Mouse (Mus musculus) frontal cortex, postnatal 10 days (tissue): ENCODE data around the gene Vamp2.

ENCODE experiments used
- DNase-seq, 2 experiments: peaks; one replicate each; pipeline ENCODE4 v3.0.0; 2022; ENCODE audit warnings: low spot score in 2 of 2, mixed read lengths in 1 of 2

The Vamp2 gene

DNA sequence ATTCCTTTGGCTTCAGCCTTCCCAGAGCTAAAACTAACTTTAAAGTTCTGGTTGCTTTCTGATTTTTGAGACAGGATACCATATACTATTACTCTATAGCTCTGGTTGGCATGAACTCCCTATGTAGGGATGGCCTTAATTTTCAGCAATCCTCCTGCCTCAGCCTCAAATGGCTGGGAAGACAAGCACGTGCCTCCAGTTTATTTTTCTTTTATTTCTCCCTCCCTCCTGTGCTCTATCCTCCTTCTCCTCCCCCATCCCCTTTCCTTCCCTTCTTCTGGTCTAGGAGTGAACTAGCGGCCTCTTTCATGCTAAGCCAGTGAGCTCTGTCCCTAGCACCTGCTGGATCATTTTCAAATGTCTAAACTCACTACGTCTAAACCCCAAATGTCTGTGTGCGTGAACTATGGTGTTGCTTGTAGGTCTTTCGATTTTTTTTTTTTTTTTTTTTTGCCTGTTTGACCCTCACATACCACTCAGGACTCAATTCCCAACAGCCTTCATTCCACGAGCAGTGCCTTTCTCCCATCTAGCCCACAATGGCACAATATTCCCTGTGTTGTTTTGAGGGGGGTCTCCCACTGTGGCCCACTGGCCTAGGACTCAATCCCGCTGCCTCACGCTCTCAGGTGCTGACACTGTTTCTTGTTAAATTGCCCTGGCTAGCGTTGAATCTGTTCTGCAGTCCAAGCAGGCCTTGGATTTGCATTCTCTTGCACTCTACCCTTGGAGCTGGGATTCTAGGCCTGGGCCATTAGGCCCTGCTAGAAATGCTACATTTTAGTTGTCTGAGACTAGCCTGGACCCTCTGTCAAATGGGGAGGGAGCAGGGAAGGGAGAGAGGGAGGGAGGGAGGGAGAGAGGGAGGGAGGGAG is 23.8 kb upstream of the Vamp2 start:
- DNase-seq = no peak

DNA sequence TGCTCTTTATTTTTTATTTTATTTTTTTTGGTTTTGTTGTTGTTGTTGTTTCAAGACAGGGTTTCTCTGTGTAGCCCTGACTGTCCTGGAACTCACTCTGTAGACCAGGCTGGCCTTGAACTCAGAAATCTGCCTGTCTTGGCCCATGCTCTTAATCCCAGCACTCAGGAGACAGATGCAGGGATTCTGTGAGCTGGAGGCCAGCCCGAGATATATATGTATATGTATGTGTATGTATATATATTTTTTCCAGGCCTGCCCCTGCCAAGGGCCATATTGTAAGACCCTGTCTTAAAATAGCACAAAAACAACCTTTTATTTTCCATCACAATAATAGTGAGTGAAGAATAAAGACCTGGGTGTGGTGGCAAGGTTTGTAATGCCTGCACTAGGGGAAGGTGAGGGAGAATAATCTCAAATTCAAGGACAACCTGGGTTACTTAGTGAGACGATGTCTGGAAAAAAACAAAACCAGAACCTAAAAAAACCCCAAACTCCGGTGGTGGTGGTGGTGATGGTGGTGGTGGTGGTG is 22.8 kb upstream of the Vamp2 start:
- no peak for DNase-seq

DNA sequence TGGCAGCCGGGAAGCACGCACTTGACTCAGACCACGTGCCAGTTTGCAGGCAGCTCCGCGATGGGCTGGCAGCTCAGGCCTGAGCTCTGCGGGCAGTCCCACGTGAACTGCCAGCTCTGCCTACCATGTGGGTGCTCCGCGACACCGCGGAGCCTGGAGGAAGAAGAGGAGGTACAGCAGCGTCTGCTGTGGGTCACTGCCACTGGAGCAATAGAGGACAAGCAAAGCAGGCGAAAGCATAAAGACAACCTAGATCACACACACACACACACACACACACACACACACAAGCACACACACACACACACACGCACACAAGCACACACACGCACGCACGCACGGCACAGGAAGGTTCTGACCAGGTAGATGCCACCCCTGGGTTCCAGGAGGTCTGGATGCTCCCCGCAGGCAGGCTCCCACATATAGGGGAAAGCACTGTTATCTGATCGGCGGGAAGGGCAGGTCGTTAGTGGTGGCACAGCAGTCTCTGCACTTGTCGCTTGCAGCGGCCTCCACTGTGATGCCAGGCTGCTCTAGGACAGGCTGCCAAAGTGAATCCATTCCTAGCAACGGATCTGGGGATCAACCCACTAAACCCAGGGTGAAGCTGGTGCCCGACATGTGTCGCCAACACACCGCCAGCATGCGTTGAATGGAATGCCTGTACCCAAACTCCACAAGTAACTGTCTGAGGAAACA is 22.0 kb upstream of the Vamp2 start:
- DNase-seq = peak in 1 of 2 experiments; percentile 46

DNA sequence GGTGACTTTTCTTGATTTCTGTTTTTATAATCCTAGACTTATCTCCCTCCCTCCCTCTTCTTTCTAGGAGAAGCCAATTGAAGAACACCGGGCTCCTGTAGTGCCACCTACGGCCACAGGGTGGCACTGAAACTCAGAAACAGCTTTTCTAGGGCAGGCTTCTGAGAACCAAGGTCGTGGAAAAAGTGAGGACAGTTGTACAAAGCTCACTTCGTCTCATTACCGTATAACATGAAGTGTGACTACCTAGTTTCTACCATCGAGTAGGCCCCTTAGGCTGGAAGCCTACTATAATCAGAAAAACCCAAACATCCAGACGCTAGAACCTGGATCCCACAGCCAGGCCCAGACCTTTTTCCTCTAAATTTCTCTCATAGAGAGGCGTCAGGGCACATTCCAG is 21.3 kb upstream of the Vamp2 start:
- DNase-seq = peak in 1 of 2 experiments; percentile 83

DNA sequence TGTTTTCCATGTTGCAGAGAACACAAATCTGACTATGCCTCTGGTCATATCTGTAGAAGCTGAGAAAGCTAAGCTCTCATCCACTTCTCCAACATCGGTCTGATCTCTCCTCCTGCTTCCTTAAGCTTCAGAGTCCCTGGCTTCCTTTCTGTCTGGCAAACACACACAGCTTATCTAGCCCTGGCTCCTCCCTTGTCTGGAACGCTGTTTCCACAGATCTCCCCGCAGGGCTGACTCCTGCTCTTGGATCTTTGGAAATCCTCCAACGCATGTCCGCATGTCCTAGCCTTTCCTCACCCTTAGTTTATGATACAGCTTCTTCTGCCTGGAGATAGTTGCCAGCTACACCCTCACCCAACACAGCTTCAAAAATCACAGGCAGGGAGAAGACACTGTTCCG is 20.7 kb upstream of the Vamp2 start:
- no peak for DNase-seq

DNA sequence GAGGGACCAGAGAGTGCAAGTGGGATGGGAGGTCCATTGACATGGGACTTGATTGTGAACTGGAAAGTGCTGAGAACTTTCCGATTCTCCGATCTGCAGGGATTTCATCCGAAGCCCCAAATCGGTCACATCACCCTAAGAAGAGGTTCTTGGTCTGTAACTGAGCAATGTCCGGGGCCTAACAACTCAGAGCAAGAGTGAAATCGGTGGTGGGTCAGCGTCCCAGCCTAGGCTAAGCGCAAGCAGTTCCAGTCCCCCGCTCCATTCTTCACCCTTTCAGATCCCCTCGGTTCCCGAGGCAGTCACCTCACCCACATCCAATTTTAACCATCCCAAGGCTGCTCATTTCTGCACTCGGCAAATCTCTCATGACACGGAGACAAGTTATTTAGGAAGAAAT is 18.2 kb upstream of the Vamp2 start:
- DNase-seq = no peak

DNA sequence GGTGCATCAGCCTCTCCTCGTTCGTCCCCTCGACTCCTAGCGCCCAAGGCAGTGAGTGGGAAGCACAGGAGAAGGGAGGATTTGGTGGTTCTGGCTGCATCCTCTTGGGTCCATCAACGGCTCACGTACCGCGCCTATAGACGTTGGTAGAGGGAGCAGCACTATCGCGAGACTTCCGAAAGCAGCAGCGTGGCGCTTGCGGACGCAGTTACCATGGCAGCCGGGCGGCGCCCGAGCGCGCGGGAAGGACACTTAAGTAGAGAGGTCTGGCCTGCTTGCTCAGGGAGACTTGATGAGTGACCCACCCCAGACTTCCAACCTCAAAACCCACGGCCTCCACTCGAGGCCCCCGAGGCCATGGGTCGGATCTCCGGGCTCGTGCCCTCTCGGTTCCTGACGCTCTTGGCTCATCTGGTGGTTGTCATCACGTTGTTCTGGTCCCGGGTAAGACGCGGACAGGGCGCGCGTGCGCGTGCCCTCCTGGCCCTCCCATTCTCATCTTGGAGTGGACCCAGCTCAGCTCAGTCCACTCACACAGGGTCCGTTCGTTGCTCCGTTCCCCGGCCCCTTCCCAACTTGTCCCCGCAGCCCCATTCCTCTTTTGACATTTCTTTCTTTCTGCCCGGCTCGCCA is 17.6 kb upstream of the Vamp2 start, which contains the start of gene Tmem107:
Tmem107 (plus strand) TSS at position 217 of the 633 bp plus-strand sequence.
- peak; percentile 87 to 93 for DNase-seq

DNA sequence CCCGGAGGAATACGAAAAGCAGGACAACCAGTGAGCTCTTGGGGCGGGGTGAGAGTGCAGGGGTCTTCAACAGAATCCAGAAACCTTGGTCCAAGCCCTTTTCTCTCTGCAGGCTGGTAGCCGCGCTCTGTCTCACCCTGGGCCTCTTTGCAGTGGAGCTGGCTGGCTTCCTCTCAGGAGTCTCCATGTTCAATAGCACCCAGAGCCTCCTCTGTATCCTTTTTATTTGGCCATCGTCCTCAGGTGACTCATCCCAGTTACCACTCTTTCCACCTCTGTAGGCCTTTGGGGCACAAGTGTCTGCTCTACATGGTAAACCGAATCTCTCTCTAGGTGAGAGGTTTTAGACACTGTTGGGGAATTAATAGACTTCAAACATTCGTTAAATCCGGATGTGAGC is 17.0 kb upstream of the Vamp2 start:
- DNase-seq = no peak

DNA sequence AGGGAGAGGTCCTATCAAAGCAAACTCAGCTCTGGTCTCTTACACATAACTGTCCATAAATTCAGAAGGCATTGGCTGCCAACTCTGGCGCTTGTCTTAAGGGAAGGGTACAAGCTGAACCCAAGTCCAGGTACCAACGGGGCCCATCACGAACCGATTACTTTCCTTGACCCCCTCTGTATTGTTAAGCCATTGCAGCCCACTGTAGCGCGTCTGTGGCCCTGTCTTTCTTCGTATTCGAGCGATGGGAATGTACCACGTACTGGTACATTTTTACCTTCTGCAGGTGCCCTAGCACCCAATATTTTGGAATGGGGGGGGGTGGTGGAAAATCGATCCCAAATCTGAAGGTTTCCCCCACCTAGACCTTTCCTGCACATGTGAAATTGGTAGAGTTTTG is 16.1 kb upstream of the Vamp2 start:
- no peak for DNase-seq

DNA sequence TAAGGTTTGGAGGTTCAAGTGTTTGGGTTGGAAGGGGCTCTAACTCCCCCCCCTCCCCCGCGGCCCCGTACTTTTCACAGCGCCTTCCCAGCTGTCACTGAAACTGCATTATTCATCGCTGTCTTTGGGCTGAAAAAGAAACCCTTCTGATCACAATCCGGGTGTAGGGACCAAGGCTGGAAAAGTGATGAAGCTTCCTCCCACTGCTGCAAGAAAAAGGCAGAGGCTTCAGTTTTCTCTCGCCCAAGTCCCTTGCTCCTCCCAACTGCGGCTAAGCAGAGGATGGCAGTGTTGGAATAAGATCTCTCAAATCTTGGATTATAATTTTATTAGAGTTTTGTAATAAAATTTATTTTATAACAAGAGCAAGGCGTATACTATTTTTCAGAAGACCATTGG is 15.6 kb upstream of the Vamp2 start:
- no peak for DNase-seq

DNA sequence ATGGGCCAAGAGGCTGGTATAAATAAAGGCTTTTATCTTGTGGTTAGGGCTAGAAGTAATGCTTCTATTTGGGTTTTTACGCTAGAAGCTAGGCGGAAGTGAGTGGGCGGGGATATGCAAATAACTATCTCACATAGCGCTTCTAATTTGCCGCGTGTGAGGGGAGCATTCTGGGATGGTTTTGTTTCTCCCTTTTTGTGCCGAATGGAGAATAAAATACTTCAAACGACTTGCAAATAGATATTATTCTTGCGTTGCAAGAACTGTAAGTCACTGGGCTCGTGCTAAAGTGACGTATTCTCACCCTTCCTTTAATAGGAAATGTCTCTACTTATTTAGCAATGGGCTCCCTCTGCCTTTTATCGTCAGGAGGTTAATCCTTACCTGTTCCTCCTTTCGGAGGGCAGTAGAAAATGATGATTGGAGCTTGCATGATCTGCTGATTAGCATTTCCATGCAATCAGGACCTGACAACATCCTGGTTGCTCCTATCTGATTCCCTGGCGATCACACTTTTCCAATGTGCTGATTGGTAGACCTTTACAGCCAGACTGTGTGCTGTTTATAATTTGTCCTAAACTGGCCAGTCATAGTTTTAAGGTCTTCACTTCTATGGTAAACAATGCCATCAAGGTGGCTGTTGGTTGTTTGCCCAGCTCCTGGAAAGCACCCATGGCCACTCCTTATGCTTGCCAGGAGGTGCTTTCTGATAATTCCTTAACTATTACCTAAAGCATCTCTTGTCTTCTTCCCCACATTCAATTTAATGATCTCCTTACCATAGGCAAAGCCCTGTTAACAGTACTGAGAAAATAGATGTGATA is 15.0 kb upstream of the Vamp2 start:
- peak; percentile 75 to 81 for DNase-seq

DNA sequence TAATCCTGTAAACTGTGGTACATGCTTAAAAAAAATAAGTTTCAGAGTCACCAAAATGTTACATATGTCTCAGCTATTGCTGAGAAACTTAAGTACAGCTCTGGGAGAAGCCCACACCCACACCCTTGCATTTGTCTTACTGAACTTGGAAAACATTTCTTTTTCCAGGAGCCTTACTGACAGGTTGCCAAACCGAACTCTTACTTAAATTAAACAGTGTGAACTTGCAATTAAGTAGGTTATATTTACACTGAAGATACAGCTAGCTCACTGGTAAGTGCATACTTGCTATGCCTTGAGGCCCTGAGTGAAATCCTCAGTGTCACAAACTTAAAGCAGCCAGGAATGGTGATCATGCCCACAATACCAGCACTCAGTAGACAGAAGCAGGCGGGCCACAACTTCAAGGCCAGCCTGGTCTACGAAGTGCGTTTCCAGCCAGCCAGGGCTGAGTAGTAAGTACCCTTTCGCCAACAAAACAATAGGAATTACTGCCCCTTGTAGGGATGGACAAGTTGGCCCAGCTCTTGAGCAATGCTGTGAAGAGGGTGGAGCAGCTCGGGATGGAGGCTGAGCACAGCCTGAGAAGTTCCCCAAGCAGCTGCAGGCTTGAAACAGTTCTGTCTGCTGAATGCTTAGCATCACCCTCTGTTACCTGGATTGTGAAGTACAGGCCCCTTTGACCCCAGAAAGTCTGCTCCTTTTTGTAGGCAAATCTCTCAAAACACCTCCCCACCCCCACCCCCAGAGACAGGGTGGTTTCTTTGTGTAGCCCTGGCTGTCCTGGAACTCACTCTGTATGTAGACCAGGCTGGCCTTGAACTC is 14.1 kb upstream of the Vamp2 start:
- no peak for DNase-seq

DNA sequence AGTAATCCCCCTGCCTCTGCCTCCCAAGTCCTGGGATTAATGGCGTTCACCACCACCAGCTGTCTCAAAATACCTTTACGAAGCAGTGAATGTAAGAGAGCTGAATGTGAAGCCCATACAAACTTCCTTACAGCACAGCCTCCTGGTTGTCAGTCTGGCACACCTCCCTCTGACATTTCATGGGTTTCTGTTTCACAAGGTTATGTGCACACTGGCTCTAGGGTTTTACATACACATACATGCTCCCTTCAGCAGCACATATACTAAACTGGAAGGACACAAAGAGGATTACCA is 13.6 kb upstream of the Vamp2 start:
- DNase-seq = no peak

DNA sequence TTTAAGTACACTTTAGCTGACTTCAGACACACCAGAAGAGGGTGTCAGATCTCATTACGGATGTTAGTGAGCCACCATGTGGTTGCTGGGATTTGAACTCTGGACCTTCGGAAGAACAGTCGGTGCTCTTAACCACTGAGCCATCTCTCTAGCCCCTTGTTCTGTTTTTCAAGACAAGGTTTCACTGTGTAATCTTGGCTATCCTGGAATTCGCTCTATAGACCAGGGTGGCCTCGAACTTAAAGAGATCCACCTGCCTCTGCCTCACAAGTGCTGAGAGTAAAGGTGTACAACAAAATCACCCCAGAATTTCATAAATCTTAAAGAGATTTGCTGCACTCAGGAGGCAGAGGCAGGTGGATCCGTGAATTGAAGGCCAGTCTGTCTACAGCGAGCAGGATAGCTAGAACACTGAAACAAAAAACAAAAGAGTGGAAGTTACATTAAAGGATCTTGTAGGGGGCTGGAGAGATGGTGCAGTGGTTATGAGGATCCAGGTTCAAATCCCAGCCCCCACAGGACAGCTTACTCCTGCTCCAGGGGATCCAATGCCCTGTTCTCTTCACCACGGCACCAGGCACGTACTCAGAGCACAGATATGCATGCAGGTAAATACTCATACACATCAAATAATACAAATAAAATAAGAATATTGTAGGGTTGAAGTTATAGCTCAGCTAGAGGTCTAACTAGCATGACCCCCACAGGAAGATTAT is 12.4 kb upstream of the Vamp2 start:
- DNase-seq = no peak

DNA sequence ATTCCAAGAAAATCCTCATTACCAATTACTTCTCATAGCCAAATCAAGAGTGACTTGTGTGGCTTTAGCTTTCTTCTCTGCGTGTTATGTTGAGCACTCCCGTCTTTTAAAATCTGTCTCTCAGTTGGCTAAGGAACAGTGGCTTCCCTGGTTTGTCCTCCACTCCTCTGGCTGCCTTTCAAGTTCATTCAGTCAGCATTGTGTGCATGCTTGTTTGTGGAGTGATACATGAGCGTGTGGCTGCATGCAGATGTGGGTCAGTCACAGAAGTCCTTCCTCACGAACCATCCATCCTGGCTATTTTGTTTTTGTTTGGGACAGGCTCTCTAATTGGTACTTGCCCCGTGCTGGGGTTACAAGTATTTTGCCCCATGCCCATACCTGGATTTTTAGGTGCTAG is 11.7 kb upstream of the Vamp2 start:
- no peak for DNase-seq

DNA sequence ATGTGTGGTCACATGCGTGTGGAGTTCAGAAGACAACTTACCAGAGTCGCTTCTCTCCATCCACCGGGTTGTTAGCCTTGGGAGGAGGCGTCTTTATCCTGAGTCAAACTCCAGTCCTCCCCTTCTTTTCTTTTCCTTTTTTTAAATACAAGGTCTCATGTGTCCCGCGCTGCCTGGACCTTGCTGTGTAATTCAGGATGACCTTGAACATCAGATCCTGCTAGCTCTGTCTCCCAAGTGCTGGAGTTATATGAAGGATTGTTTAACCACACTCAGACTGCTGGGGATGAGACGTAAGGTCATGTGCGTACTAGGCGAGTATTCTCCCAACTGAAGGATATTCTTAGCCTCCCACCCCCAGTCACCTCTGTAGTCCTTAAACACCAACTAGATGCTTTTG is 11.0 kb upstream of the Vamp2 start:
- DNase-seq = no peak

DNA sequence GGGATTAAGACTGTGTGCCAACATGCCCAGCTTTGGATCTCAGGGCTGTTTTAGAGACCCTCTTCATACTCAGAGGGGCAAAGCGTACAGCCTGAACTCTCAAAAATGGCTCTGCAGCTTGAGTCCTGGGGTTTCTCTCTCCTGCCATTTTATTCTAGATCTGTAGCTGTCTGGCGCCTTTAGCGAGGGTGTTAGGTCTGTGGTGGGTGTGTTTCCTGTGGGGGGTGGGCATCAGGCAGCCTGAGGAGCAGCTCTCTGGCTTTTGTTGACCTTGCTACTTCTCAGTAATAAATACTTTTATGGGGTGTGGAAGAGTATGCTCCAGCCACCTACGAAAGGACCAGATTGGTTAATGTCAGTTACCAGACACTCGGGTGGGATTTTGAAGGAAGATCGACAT is 10.2 kb upstream of the Vamp2 start:
- DNase-seq = no peak

DNA sequence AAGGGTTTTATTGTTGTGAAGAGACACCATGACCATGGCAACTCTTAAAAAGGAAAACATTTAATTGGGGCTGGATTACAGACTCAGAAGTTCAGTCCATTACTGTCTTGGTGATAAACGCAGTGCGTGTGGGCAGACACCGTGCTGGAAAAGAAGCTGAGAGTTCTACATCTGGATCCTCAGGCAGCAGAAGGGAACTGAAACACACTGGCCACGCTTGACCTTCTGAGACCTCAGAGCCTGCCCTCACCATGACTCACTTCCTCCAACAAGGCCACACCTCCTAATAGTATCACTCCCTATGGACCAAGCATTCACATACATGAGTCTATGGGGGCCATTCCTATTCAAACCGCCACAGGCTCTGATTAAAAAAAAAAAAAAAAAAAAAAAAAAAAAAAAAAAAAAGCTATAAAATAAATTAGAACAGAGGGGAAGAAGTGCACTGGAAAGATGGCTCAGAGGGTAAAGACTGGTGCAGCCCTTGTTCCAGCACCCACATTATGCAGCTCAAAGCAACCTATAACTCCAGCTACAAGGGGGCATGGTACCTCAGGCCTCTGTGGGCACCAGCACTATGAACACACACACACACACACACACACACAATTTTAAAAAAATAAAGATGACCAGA is 9.4 kb upstream of the Vamp2 start:
- no peak for DNase-seq

DNA sequence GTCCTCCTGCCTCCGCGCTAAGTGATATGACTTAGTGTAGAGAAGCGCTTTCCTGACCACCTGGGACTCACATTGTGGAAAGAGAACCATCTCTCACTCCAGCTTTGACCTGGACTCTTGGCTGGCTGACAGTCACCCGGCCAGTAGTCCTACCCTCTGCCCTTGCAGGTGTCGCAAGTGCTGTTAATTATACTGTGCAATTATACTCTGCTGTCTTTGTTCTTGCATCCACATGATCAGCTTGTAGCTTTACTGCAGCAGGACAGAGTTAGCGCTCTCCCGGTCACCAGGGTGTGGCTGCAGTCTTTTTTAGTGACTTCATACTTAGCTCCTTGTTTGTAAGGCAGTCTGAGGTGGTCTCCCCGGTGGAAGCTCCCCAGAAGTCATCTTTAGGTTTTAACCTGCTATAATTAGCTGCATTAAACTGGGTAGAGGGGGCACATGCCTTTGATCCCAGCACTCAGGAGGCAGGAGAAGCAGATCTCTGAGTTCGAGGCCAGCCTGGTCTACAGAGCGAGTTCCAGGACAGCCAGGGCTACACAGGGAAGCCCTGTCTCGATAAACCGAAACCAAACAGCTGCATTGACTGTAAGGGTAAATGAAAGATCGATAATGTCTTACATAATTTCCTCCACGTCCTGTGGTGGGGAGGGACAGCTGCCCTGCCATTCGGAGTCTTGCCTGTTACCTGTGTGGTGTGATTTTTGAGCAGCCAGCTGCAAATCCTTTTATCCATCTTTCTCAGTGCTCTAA is 8.0 kb upstream of the Vamp2 start:
- no peak for DNase-seq
